Mouse (Mus musculus) limb, embryonic 13.5 days (tissue): ENCODE data around the gene Stk10. TPM values are rescaled to one million over a fixed set of nuclear protein-coding genes. Genes with fewer than 3 reads are reported as not detected.

Experiments used
- ATAC-seq: fragments of 200-750 bp; cut with Nextera tagmentation; 2 replicates; pipeline ENCODE4 v1.8.0; 2017; ENCODE audit warnings: low read depth, moderate number of reproducible peaks, moderate TSS enrichment; ENCODE audit not compliant: low FRiP score
- H3K27ac ChIP-seq: fragments of 300-500 bp; sonication (generic); 2 replicates; pipeline ENCODE4 v1.5.1; 2015; ENCODE audit warnings: inconsistent platforms, mild to moderate bottlenecking, moderate library complexity
- H3K27me3 ChIP-seq: fragments of 300-500 bp; sonication (generic); 2 replicates; pipeline ENCODE4 v1.6.1; 2015; ENCODE audit warnings: mild to moderate bottlenecking, inconsistent platforms
- H3K36me3 ChIP-seq: fragments of 300-500 bp; sonication (generic); 2 replicates; pipeline ENCODE4 v1.6.1; 2015; ENCODE audit warnings: inconsistent platforms, mild to moderate bottlenecking, moderate library complexity
- H3K4me1 ChIP-seq: fragments of 300-500 bp; sonication (generic); 2 replicates; pipeline ENCODE4 v1.6.1; 2015; ENCODE audit warnings: inconsistent platforms
- H3K4me2 ChIP-seq: fragments of 300-500 bp; sonication (generic); replicated peaks from 2 replicates; pipeline ENCODE4 v1.6.1; 2015; ENCODE audit warnings: inconsistent platforms, mild to moderate bottlenecking, moderate library complexity
- H3K4me3 ChIP-seq: fragments of 300-500 bp; sonication (generic); 2 replicates; pipeline ENCODE4 v1.5.1; 2015; ENCODE audit warnings: moderate library complexity, mild to moderate bottlenecking, inconsistent platforms
- H3K9ac ChIP-seq: fragments of 300-500 bp; sonication (generic); 2 replicates; pipeline ENCODE4 v1.6.1; 2015; ENCODE audit warnings: mild to moderate bottlenecking, inconsistent platforms
- H3K9me3 ChIP-seq: fragments of 300-500 bp; sonication (generic); 2 replicates; pipeline ENCODE4 v1.6.1; 2016; ENCODE audit warnings: inconsistent platforms
- WGBS: fragments of 180-500 bp; shearing (Covaris S2); methylation state at CpG from one replicate; pipeline ENCODE4 v1.1.7; 2015; 5-methylcytosine and 5-hydroxymethylcytosine counted together
- polyA plus RNA-seq: library from polyadenylated mRNA; unstranded; fragments of >200 nt; fragmentation: Nextera tagmentation; extraction: Ambion mirVana; gene quantifications from 2 replicates; pipeline ENCODE4 v1.2.1, GENCODE M21; 2015

Gene Stk10
- polyA plus RNA-seq, 1 experiment from 2014 or later: 3.1 TPM

- H3K9me3 ChIP-seq: no peaks in the 10 kb centered on the region
- H3K4me2 ChIP-seq: no peak overlapping the region
- H3K27me3 ChIP-seq: no peaks in the 10 kb centered on the region
- ATAC-seq: no peak
- peaks cover 16% of the 10 kb centered on the region for H3K4me1 ChIP-seq
- no peak overlapping the region for H3K27ac ChIP-seq
- H3K4me3 ChIP-seq: no peak overlapping the region
- no peak overlapping the region for H3K9ac ChIP-seq
- H3K36me3 ChIP-seq: no peaks in the 10 kb centered on the region
- 86% methylated on average over 6 of the region's 6 CpGs for WGBS
Observed at GRCm38 (mm10) chr11:32544041-32544440, 10.9 kb downstream of the Stk10 start.

GRCm38 (mm10) chr11:32544497-32544896, 11.4 kb downstream of the Stk10 start:
- H3K9me3 ChIP-seq: no peaks in the 10 kb centered on the region
- no peak overlapping the region for H3K4me3 ChIP-seq
- no peaks in the 10 kb centered on the region for H3K27me3 ChIP-seq
- 86% methylated on average over 5 of the region's 5 CpGs for WGBS
- no peak overlapping the region for H3K9ac ChIP-seq
- H3K36me3 ChIP-seq: no peaks in the 10 kb centered on the region
- no peak overlapping the region for H3K27ac ChIP-seq
- no peak for ATAC-seq
- H3K4me2 ChIP-seq: no peak overlapping the region
- H3K4me1 ChIP-seq: peaks cover 17% of the 10 kb centered on the region

GRCm38 (mm10) chr11:32545605-32546004, 12.5 kb downstream of the Stk10 start:
- Histone ChIP-seq H3K9me3 (no peaks in the 10 kb centered on the region), H3K27me3 (no peaks in the 10 kb centered on the region), H3K4me3 (no peak overlapping the region), H3K9ac (no peak overlapping the region), H3K4me2 (no peak overlapping the region), H3K36me3 (no peaks in the 10 kb centered on the region), H3K4me1 (peaks cover 26% of the 10 kb centered on the region), H3K27ac (no peak overlapping the region)
- no peak for ATAC-seq
- 82% methylated on average over 12 of the region's 12 CpGs for WGBS

GRCm38 (mm10) chr11:32546483-32546882, 13.4 kb downstream of the Stk10 start:
- no peak for ATAC-seq
- H3K4me2 ChIP-seq: no peak overlapping the region
- no peaks in the 10 kb centered on the region for H3K9me3 ChIP-seq
- no peak overlapping the region for H3K4me3 ChIP-seq
- H3K27me3 ChIP-seq: no peaks in the 10 kb centered on the region
- no peak overlapping the region for H3K9ac ChIP-seq
- WGBS: 83% methylated on average over 5 of the region's 5 CpGs
- H3K36me3 ChIP-seq: no peaks in the 10 kb centered on the region
- no peak overlapping the region for H3K27ac ChIP-seq
- peaks cover 35% of the 10 kb centered on the region for H3K4me1 ChIP-seq

GRCm38 (mm10) chr11:32547391-32547947, 14.4 kb downstream of the Stk10 start:
- Histone ChIP-seq H3K27me3 (no peaks in the 10 kb centered on the region), H3K36me3 (no peaks in the 10 kb centered on the region), H3K4me3 (no peak overlapping the region), H3K4me1 (peaks cover 42% of the 10 kb centered on the region), H3K9me3 (no peaks in the 10 kb centered on the region), H3K27ac (no peak overlapping the region), H3K4me2 (no peak overlapping the region), H3K9ac (no peak overlapping the region)
- WGBS: 75% methylated on average over 10 of the region's 10 CpGs
- ATAC-seq: no peak

GRCm38 (mm10) chr11:32548240-32548639, 15.1 kb downstream of the Stk10 start:
- no peak for ATAC-seq
- 76% methylated on average over 4 of the region's 4 CpGs for WGBS
- no peaks in the 10 kb centered on the region for H3K36me3 ChIP-seq
- H3K27me3 ChIP-seq: no peaks in the 10 kb centered on the region
- H3K4me1 ChIP-seq: peaks cover 43% of the 10 kb centered on the region
- no peak overlapping the region for H3K9ac ChIP-seq
- no peak overlapping the region for H3K4me2 ChIP-seq
- no peaks in the 10 kb centered on the region for H3K9me3 ChIP-seq
- no peak overlapping the region for H3K4me3 ChIP-seq
- no peak overlapping the region for H3K27ac ChIP-seq

GRCm38 (mm10) chr11:32549236-32549635, 16.1 kb downstream of the Stk10 start:
- WGBS: 50% methylated on average over 6 of the region's 6 CpGs
- Histone ChIP-seq H3K4me3 (no peak overlapping the region), H3K9ac (no peak overlapping the region), H3K9me3 (no peaks in the 10 kb centered on the region), H3K4me1 (peaks cover 53% of the 10 kb centered on the region), H3K36me3 (no peaks in the 10 kb centered on the region), H3K4me2 (no peak overlapping the region), H3K27me3 (no peaks in the 10 kb centered on the region), H3K27ac (0 out of 2 replicates have a peak overlapping the region, but pooled peaks have one; percentile 2)
- no peak for ATAC-seq

- Histone ChIP-seq H3K9me3 (no peaks in the 10 kb centered on the region), H3K4me2 (no peak overlapping the region), H3K4me1 (peaks cover 56% of the 10 kb centered on the region), H3K27me3 (no peaks in the 10 kb centered on the region), H3K4me3 (no peak overlapping the region), H3K36me3 (no peaks in the 10 kb centered on the region), H3K9ac (no peak overlapping the region), H3K27ac (0 out of 2 replicates have a peak overlapping the region, but pooled peaks have one; percentile 10)
- no peak for ATAC-seq
- WGBS: 53% methylated on average over 4 of the region's 4 CpGs
Observed at GRCm38 (mm10) chr11:32550102-32550501, 17.0 kb downstream of the Stk10 start.

GRCm38 (mm10) chr11:32551056-32551455, 18.0 kb downstream of the Stk10 start:
- Histone ChIP-seq H3K4me2 (no peak overlapping the region), H3K9ac (no peak overlapping the region), H3K36me3 (no peaks in the 10 kb centered on the region), H3K4me3 (no peak overlapping the region), H3K4me1 (peaks cover 56% of the 10 kb centered on the region), H3K27ac (peak overlapping the region; percentile 55; the same call in 1 of the 2 replicates), H3K27me3 (no peaks in the 10 kb centered on the region), H3K9me3 (no peaks in the 10 kb centered on the region)
- WGBS: 89% methylated on average over 4 of the region's 4 CpGs
- ATAC-seq: no peak

GRCm38 (mm10) chr11:32551579-32552297, 18.6 kb downstream of the Stk10 start:
- Histone ChIP-seq H3K4me1 (peaks cover 56% of the 10 kb centered on the region), H3K9ac (0 out of 2 replicates have a peak overlapping the region, but pooled peaks have one; percentile 31), H3K36me3 (no peaks in the 10 kb centered on the region), H3K27me3 (no peaks in the 10 kb centered on the region), H3K4me2 (no peak overlapping the region), H3K9me3 (no peaks in the 10 kb centered on the region), H3K4me3 (no peak overlapping the region), H3K27ac (peak overlapping the region; percentile 86)
- 57% methylated on average over 12 of the region's 12 CpGs for WGBS
- peak; percentile 38 for ATAC-seq

- Histone ChIP-seq H3K36me3 (no peaks in the 10 kb centered on the region), H3K4me3 (no peak overlapping the region), H3K9me3 (no peaks in the 10 kb centered on the region), H3K4me2 (0 out of 2 replicates have a peak overlapping the region, but pooled peaks have one; percentile 21), H3K4me1 (peaks cover 56% of the 10 kb centered on the region), H3K27ac (peak overlapping the region; percentile 86), H3K9ac (peak overlapping the region; percentile 31; the same call in 1 of the 2 replicates), H3K27me3 (no peaks in the 10 kb centered on the region)
- 51% methylated on average over 13 of the region's 13 CpGs for WGBS
- ATAC-seq: no peak
Observed at GRCm38 (mm10) chr11:32552401-32553090, 19.4 kb downstream of the Stk10 start.
